Mouse (Mus musculus): Measurements from ENCODE around the gene Elmsan1.
"Not testable (repeated sequence)": the region's sequence is repeated elsewhere in the genome, so short reads cannot be mapped to it uniquely, and the experiment has no call there.

Gene Elmsan1

DNA sequence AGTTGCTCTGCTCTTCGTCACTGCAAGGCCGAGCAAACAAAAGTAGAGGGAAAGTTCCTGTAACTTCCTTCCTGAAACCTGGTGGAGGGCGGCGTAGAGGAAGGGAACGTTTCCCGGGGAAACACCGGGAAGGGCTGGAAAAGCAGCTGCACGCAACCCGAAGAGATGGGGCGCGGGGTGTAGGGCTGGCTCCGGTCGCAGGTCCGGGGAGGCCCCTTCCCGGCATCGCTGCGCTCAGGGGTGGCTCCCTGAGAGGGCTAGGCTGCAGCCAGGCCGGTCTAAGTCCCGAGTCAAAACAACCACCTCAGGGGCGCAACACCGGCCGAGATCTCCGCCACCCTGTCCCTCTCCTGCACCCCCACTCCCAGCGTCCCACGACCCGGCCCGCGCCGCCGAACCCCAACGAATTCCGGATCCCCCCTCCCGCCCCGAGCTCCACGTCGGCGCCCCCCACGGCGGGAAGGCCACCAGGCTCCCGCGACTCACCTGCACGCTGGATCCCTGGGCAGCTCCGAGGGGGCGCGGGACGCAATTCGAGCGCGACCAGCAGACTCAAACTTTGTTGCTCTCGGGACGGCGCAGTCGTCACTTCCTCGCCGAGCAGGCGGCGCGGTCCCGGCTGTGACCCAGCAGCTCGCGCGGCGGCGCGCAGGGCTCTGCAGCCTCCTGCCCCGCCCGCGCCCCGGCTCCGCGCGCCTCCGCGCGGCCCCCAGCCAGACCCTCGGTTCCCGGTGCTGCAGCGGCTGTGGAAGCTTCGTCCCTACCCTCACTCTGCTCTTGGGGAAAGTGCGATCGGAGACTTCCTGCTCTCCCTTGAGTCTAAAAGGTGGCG, at the start of gene Elmsan1:
Gene Elmsan1, minus strand, starts transcription at position 593 of the 832 bp plus-strand sequence.
- DNase-seq: peak; percentile 91

GRCm38 (mm10) chr12:84267264-84267663, 48.6 kb upstream of the Elmsan1 start:
- DNase-seq: no peak

DNA sequence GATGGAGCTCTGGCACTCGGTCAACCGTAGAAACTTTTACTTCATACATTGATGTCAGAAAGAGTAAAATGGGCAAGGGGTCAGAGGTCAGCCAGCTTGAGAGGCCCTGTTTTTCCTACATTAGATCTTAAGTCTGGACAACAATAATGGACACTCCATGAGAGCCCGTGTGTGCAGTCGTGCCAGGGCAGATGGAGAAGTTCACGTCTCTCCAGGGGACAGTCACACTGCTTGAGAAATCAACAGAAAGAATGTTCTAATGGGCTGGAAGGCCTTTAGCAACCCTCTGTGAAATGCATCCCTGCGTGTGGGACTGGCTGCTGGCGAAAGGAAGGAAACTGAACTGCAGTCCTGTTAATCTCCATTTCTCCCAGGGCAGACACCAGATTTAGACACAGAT, 41.7 kb upstream of the Elmsan1 start:
- DNase-seq: no peak

- DNase-seq: no peak
Measured at GRCm38 (mm10) chr12:84254886-84255285, 36.2 kb upstream of the Elmsan1 start.

DNA sequence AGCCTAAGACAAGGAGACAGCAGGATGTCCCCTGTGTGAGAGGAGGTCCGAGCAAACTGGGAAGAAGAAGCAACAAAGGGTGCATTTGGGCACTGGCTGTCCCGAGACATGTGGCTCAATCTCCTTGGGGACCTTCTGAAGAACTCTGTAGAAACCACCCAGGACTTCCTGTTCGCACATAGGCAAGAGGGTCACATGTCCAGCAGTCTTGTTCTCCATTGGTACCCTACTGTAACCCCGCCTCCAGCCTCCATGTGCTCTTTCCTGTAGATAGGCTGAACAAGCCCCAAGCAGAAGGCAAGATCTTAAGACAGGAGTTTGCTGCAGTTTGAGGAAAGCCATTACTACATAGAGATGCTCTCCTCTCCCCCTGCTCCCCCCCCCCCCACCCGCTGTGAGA, 34.1 kb upstream of the Elmsan1 start:
- no peak for DNase-seq

GRCm38 (mm10) chr12:84249217-84249616, 30.5 kb upstream of the Elmsan1 start:
- DNase-seq: peak; percentile 79

- no peak for DNase-seq
Measured at GRCm38 (mm10) chr12:84245683-84246082, 27.0 kb upstream of the Elmsan1 start.

GRCm38 (mm10) chr12:84243076-84243770, 24.5 kb upstream of the Elmsan1 start:
- DNase-seq: no peak

- DNase-seq: not testable (repeated sequence)
Measured at GRCm38 (mm10) chr12:84237036-84237435, 18.4 kb upstream of the Elmsan1 start.

GRCm38 (mm10) chr12:84235981-84236752, 17.5 kb upstream of the Elmsan1 start:
- DNase-seq: no peak

GRCm38 (mm10) chr12:84235577-84235976, 16.9 kb upstream of the Elmsan1 start:
- DNase-seq: no peak

GRCm38 (mm10) chr12:84233488-84234100, 14.9 kb upstream of the Elmsan1 start:
- no peak for DNase-seq

GRCm38 (mm10) chr12:84226117-84226840, 7.6 kb upstream of the Elmsan1 start:
- no peak for DNase-seq

GRCm38 (mm10) chr12:84222405-84222961, 3.8 kb upstream of the Elmsan1 start:
- DNase-seq: peak; percentile 76

GRCm38 (mm10) chr12:84220951-84221891, 2.5 kb upstream of the Elmsan1 start:
- no peak for DNase-seq

DNA sequence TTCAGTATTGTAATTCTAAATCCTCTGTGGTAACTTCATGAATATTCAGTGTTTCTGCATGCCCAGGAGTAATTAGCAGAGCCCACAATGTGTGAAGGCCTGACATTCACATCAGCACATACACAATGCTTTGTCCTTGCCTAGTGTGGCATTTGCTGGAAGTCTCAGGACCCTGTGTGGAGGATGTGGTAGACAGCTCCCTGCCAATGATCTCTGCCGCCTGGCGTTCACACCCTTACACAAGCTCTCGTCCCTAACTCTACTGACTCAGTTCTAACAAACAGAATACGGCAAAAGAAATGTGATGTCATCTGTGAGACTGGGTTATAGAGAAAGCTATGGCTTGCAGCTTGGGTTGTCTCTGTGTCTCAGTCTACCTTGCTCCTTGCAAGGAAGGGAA, 1.8 kb upstream of the Elmsan1 start:
- DNase-seq: no peak

- no peak for DNase-seq
Measured at GRCm38 (mm10) chr12:84219121-84219561, 460 bp upstream of the Elmsan1 start.

- peak; percentile 70 for DNase-seq
Measured at GRCm38 (mm10) chr12:84217508-84218131, 1.1 kb downstream of the Elmsan1 start.

DNA sequence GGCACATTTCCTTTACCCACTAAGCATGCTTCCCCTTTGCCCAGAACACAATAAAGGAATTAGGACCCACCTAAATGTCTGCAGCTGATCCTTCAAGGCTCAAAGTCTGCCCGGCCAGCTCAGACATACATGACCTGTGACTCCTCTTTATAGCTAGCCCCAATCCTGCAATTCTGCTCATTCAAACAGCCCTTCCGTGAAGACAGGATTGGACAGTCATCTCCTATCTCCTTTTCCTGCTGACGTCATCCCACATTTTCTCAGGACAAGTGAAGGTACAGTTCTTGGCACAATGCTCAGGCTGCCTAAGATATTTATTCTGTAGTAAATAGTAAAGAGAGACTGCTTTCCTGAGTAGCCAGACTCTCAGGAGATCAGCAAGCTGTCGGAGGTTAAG, 1.6 kb downstream of the Elmsan1 start:
- DNase-seq: no peak
